Mouse (Mus musculus): ENCODE measurements around the gene Acap3.

DNA sequence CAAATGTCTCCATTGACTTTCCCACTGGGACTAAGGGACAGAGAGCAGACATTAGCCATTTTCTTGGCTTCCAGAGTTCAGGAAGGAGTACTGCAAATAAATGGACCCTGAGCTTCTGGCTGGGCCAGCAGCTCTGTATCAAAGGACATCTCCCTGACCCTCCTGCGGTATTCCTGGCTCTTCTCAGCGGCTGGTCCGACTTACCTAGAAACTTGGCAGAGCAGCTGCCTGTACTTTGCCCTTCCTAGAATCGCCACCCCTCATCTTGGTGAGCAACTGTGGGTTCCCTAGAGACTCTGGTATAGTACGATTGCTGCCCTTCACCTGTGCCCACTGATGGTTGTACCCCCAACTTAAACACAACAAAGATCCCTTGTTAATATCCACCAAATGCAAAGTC lies 48.4 kb upstream of the Acap3 start:
- no peak for TF ChIP-seq POLR2A (IDR thresholded peaks at IDR 0.05; ENCODE audit: borderline replicate concordance, extremely low read depth, insufficient read depth, insufficient read length, poor library complexity, severe bottlenecking)
- no peak for TF ChIP-seq CTCF (IDR thresholded peaks at IDR 0.05; ENCODE audit: borderline replicate concordance, extremely low read depth, insufficient read depth, insufficient read length)
